8 mouse cellular contexts compared by ENCODE assay signal in the genomic region with DNA sequence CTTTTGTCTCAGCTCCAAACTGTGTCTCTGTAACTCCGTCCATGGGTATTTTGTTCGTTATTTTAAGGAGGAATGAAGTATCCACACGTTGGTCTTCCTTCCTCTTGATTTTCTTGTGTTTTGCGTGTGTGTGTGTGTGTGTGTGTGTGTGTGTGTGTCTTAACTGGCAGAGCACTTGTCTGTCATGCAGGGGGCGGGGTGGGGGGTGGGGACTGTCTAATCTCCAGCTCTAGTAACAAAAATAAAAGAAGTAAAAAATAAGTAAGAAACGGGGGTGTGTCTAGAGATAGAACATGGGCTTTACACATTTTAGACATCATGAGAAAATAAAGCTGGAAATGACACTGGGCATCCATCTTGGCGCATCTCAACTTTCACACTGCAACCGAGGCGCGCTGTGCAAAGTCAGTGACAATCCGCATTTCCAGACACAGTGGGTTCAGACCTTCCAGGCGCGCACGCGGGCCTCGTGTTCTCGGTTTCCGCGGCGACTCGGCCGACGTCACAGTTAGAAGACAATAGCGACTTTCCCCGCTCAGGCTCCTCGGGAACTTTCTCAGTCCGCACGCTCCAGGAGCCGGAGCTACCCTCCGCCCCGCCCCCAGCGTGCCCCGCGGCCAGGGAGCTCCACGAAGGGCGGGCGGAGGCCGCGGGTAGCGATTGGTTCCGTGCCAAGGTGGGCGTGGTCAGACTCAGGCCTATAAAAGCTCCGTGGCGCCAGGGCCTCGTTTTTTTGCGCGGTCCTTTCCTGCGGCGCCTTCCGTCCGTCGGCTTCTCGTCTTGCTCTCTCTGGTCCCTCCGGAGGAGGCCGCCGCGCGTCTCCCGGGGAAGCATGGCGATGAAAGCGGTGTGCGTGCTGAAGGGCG. TPM values are rescaled to one million over a fixed set of nuclear protein-coding genes. Genes with fewer than 3 reads are reported as not detected.
DNase-seq lines count a peak whose midpoint lies in the region; ATAC-seq lines count a peak whose summit lies in the region.

TSS of gene Sod1 (plus strand) at position 729 of the 866 bp plus-strand sequence.

- ATAC-seq in heart, embryonic 14.5 days (ENCODE audit: insufficient number of reproducible peaks, insufficient read depth, low FRiP score, low read depth) = peak; percentile 96
- ATAC-seq in liver, embryonic 13.5 days (ENCODE audit: low read depth) = peak; percentile 94
- ATAC-seq in stomach, embryonic 16.5 days (ENCODE audit: insufficient read depth, low FRiP score) = peak; percentile 96

- H3K27ac ChIP-seq in brown adipose tissue, adult 24 weeks (replicated peaks; ENCODE audit: low read depth, low read length) = peak within 1 kb of the TSS; percentile 81
- H3K27ac ChIP-seq in heart, embryonic 14.5 days (replicated peaks in 1 of 2; ENCODE audit: control insufficient read depth in 1 of 2, insufficient read depth in 1 of 2, low read depth in 2 of 2, low read length in 2 of 2) = peak within 1 kb of the TSS; percentile 93 to 96
- H3K27ac ChIP-seq in liver, embryonic 13.5 days = peak within 1 kb of the TSS; percentile 93
- H3K27ac ChIP-seq in stomach, embryonic 16.5 days (ENCODE audit: low read length) = peak within 1 kb of the TSS; percentile 94

- 2% methylated on average over 63 of the region's 63 CpGs for WGBS in heart, embryonic 14.5 days
- WGBS in liver, embryonic 13.5 days (ENCODE audit: insufficient replicate concordance) = 1% methylated on average over 63 of the region's 63 CpGs
- 2% methylated on average over 63 of the region's 63 CpGs for WGBS in stomach, embryonic 16.5 days

- no peaks in the 10 kb centered on the region for H3K9me3 ChIP-seq in heart, embryonic 14.5 days (ENCODE audit: control insufficient read depth, low read length)
- H3K9me3 ChIP-seq in liver, embryonic 13.5 days (replicated peaks) = no peaks in the 10 kb centered on the region
- H3K9me3 ChIP-seq in stomach, embryonic 16.5 days (replicated peaks; ENCODE audit: control insufficient read depth, low read length) = no peaks in the 10 kb centered on the region

- H3K4me3 ChIP-seq in brown adipose tissue, adult 24 weeks (ENCODE audit: insufficient read depth, low read depth, low read length) = peak within 1 kb of the TSS; percentile 86
- peak within 1 kb of the TSS; percentile 64 to 95 for H3K4me3 ChIP-seq in heart, embryonic 14.5 days (ENCODE audit: control insufficient read depth in 1 of 2, insufficient read depth in 1 of 2, low read depth in 1 of 2, low read length in 2 of 2)
- peak within 1 kb of the TSS; percentile 94 for H3K4me3 ChIP-seq in liver, embryonic 13.5 days (replicated peaks)
- peak within 1 kb of the TSS; percentile 82 for H3K4me3 ChIP-seq in stomach, embryonic 16.5 days (replicated peaks; ENCODE audit: low read length)

- peak; percentile 97 for DNase-seq in CD4-positive, CD25-positive, alpha-beta regulatory T cell, adult 2 months (ENCODE audit: low read depth, low spot score)
- peak; percentile 64 for DNase-seq in fibroblast of lung, adult 2 months (ENCODE audit: low read depth)
- peak; percentile 96 for DNase-seq in kidney, postnatal 14 days
- DNase-seq in liver, embryonic 13.5 days = peak; percentile 96
- DNase-seq in neural tube, embryonic 10.5 days (ENCODE audit: extremely low spot score, low spot score) = peak; percentile 97

- no peaks in the 10 kb centered on the region for H3K27me3 ChIP-seq in heart, embryonic 14.5 days (ENCODE audit: control insufficient read depth, insufficient read depth, low read length)
- no peaks in the 10 kb centered on the region for H3K27me3 ChIP-seq in liver, embryonic 13.5 days
- no peaks in the 10 kb centered on the region for H3K27me3 ChIP-seq in stomach, embryonic 16.5 days (ENCODE audit: control insufficient read depth, insufficient read depth, low read length)

- peak within 1 kb of the TSS; percentile 97 for H3K9ac ChIP-seq in heart, embryonic 14.5 days (ENCODE audit: low read length)
- H3K9ac ChIP-seq in liver, embryonic 13.5 days = peak within 1 kb of the TSS; percentile 98
- peak within 1 kb of the TSS; percentile 91 for H3K9ac ChIP-seq in stomach, embryonic 16.5 days (ENCODE audit: low read length)

- H3K36me3 ChIP-seq in heart, embryonic 14.5 days (ENCODE audit: control insufficient read depth, insufficient read depth, low read length) = peaks cover 24% of the 10 kb centered on the region
- peaks cover 24% of the 10 kb centered on the region for H3K36me3 ChIP-seq in liver, embryonic 13.5 days
- peaks cover 14% of the 10 kb centered on the region for H3K36me3 ChIP-seq in stomach, embryonic 16.5 days (ENCODE audit: control insufficient read depth, insufficient read depth, low read length)

- H3K4me2 ChIP-seq in heart, embryonic 14.5 days (ENCODE audit: low read length) = peak within 1 kb of the TSS; percentile 78
- H3K4me2 ChIP-seq in liver, embryonic 13.5 days = peak within 1 kb of the TSS; percentile 87
- peak within 1 kb of the TSS; percentile 84 for H3K4me2 ChIP-seq in stomach, embryonic 16.5 days (ENCODE audit: low read depth, low read length)

- peaks cover 10% of the 10 kb centered on the region for H3K4me1 ChIP-seq in brown adipose tissue, adult 24 weeks (ENCODE audit: control insufficient read depth, insufficient read depth, insufficient read length, low read length)
- peaks cover 3 to 17% of the 10 kb centered on the region in 2 experiments for H3K4me1 ChIP-seq in heart, embryonic 14.5 days (ENCODE audit: control insufficient read depth in 2 of 2, insufficient read depth in 2 of 2, low read length in 2 of 2)
- H3K4me1 ChIP-seq in liver, embryonic 13.5 days (replicated peaks) = peaks cover 65% of the 10 kb centered on the region
- H3K4me1 ChIP-seq in stomach, embryonic 16.5 days (ENCODE audit: control insufficient read depth, insufficient read depth, low read length) = peaks cover 12% of the 10 kb centered on the region

RNA-seq across cellular contexts. Expression of gene Sod1, which starts in this region (rescaled TPM):
- 1,524 and 1,552 TPM in 2 replicates for polyA plus RNA-seq in brown adipose tissue, adult 24 weeks (2012; ENCODE audit: insufficient read depth, insufficient read length, missing spikeins)
- 1,040 and 1,157 TPM in 2 replicates for polyA plus RNA-seq in heart, embryonic 14.5 days (2014; fragmentation: Nextera tagmentation; extraction: Ambion mirVana)
- 1,329 and 1,400 TPM in 2 replicates for polyA plus RNA-seq in liver, embryonic 13.5 days (2015; fragmentation: Nextera tagmentation; extraction: Ambion mirVana)
- polyA plus RNA-seq in stomach, embryonic 16.5 days (2015; fragmentation: Nextera tagmentation; extraction: Ambion mirVana) = 989 and 1,059 TPM in 2 replicates

Comparison
In these comparisons a context has a peak if more than half of its experiments do, and no peak if none do; other contexts are left out.
1. Peak in every context shown above with its lines: DNase-seq, ATAC-seq, H3K4me3 ChIP-seq and H3K27ac ChIP-seq.